Mouse (Mus musculus) heart, embryonic 12.5 days (tissue): ENCODE results near the gene Eif2ak3. TPM values are rescaled to one million over a fixed set of nuclear protein-coding genes. Genes with fewer than 3 reads are reported as not detected.
"Not testable (repeated sequence)": the region's sequence is repeated elsewhere in the genome, so short reads cannot be mapped to it uniquely, and the experiment has no call there.

ENCODE experiments used
- ATAC-seq: fragments of 200-750 bp; cut with Nextera tagmentation; 2 replicates; pipeline ENCODE4 v1.8.0; 2017; ENCODE audit warnings: moderate TSS enrichment, moderate library complexity; ENCODE audit not compliant: insufficient number of reproducible peaks, low FRiP score
- H3K27ac ChIP-seq: fragments of 300-500 bp; sonication (generic); 2 replicates; pipeline ENCODE4 v1.5.1; 2016; ENCODE audit warnings: mild to moderate bottlenecking, moderate library complexity; ENCODE audit not compliant: poor library complexity, severe bottlenecking
- H3K27me3 ChIP-seq: fragments of 300-500 bp; sonication (generic); replicated peaks from 2 replicates; pipeline ENCODE4 v1.6.1; 2016; ENCODE audit warnings: mild to moderate bottlenecking, moderate library complexity
- H3K36me3 ChIP-seq: fragments of 300-500 bp; sonication (generic); 2 replicates; pipeline ENCODE4 v1.6.1; 2016; ENCODE audit warnings: mild to moderate bottlenecking, moderate library complexity
- H3K4me1 ChIP-seq: fragments of 300-500 bp; sonication (generic); replicated peaks from 2 replicates; pipeline ENCODE4 v1.6.1; 2016; ENCODE audit warnings: mild to moderate bottlenecking
- H3K4me2 ChIP-seq: fragments of 300-500 bp; sonication (generic); 2 replicates; pipeline ENCODE4 v1.6.1; 2016; ENCODE audit warnings: mild to moderate bottlenecking, moderate library complexity
- H3K4me3 ChIP-seq: fragments of 300-500 bp; sonication (generic); 2 replicates; pipeline ENCODE4 v1.5.1; 2016; ENCODE audit warnings: mild to moderate bottlenecking
- H3K9ac ChIP-seq: fragments of 300-500 bp; sonication (generic); 2 replicates; pipeline ENCODE4 v1.6.1; 2016; ENCODE audit warnings: mild to moderate bottlenecking, moderate library complexity
- H3K9me3 ChIP-seq: fragments of 300-500 bp; sonication (generic); replicated peaks from 2 replicates; pipeline ENCODE4 v1.6.1; 2016; ENCODE audit warnings: mild to moderate bottlenecking, moderate library complexity
- WGBS: fragments of 180-500 bp; shearing (Covaris S2); methylation state at CpG from one replicate; pipeline ENCODE4 v1.1.7; 2016; 5-methylcytosine and 5-hydroxymethylcytosine counted together
- polyA plus RNA-seq: library from polyadenylated mRNA; unstranded; fragments of >200 nt; fragmentation: Nextera tagmentation; extraction: Ambion mirVana; gene quantifications from 2 replicates; pipeline ENCODE4 v1.2.1, GENCODE M21; 2016

Gene Eif2ak3
- polyA plus RNA-seq, 1 experiment from 2014 or later = 10.8 TPM

- Histone ChIP-seq H3K27me3 (no peaks in the 10 kb centered on the region), H3K36me3 (no peaks in the 10 kb centered on the region), H3K27ac (no peak overlapping the region), H3K9me3 (no peaks in the 10 kb centered on the region), H3K9ac (no peak overlapping the region), H3K4me2 (no peak overlapping the region), H3K4me3 (no peak overlapping the region), H3K4me1 (peaks cover 9% of the 10 kb centered on the region)
- ATAC-seq = no peak
- WGBS = 77% methylated on average over 18 of the region's 18 CpGs
These were observed 30.2 kb upstream of the Eif2ak3 start for GRCm38 (mm10) chr6:70813921-70814628.

DNA sequence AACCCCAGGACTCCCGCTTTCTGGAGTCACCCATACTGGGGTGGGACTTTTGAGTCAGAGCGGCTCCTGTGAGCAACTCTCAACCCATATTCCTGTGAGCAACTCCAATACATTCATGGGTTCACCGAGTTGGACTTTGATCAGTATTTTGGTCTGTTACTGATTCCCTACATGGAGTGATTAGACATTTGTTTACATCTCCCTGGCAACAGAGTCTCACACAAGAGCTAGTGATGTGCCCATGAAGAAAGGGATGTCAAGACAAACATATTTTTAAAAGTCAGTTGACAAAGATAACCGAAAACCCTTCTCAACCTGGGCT is 29.7 kb upstream of the Eif2ak3 start:
- no peak for ATAC-seq
- H3K4me1 ChIP-seq = peaks cover 9% of the 10 kb centered on the region
- H3K36me3 ChIP-seq = no peaks in the 10 kb centered on the region
- no peak overlapping the region for H3K27ac ChIP-seq
- no peak overlapping the region for H3K4me3 ChIP-seq
- no peaks in the 10 kb centered on the region for H3K9me3 ChIP-seq
- H3K4me2 ChIP-seq = no peak overlapping the region
- 78% methylated on average over 4 of the region's 4 CpGs for WGBS
- H3K27me3 ChIP-seq = no peaks in the 10 kb centered on the region
- H3K9ac ChIP-seq = no peak overlapping the region

DNA sequence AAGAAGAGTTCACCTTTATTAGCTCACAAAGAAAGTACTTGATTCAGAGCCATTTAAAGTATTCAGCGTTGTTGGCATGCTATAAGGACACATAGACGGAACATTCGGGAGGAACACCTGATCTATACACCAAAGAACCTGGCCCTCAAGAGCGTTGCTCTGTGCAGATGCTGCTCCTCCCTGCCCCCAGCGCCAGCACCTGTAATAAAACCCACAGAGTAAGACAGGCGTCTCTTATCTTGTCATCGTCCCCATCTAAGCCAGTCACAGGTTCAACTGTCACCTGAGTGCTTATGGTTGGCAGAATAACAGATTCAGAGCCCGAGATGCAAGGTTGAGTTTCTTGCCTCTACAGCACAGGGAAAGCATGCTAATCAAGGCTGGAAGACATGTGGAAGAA is 28.8 kb upstream of the Eif2ak3 start:
- no peaks in the 10 kb centered on the region for H3K27me3 ChIP-seq
- no peak for ATAC-seq
- WGBS = 81% methylated on average over 8 of the region's 8 CpGs
- H3K4me3 ChIP-seq = no peak overlapping the region
- H3K9me3 ChIP-seq = no peaks in the 10 kb centered on the region
- no peak overlapping the region for H3K9ac ChIP-seq
- H3K4me2 ChIP-seq = no peak overlapping the region
- H3K4me1 ChIP-seq = peaks cover 9% of the 10 kb centered on the region
- H3K27ac ChIP-seq = no peak overlapping the region
- H3K36me3 ChIP-seq = no peaks in the 10 kb centered on the region

GRCm38 (mm10) chr6:70821566-70821965 is 22.7 kb upstream of the Eif2ak3 start:
- H3K27ac ChIP-seq = peak overlapping the region; percentile 76
- no peaks in the 10 kb centered on the region for H3K36me3 ChIP-seq
- no peaks in the 10 kb centered on the region for H3K9me3 ChIP-seq
- no peak overlapping the region for H3K9ac ChIP-seq
- H3K27me3 ChIP-seq = no peaks in the 10 kb centered on the region
- 62% methylated on average over 2 of the region's 2 CpGs for WGBS
- peaks cover 23% of the 10 kb centered on the region for H3K4me1 ChIP-seq
- no peak overlapping the region for H3K4me3 ChIP-seq
- no peak overlapping the region for H3K4me2 ChIP-seq
- ATAC-seq = no peak

GRCm38 (mm10) chr6:70822386-70822910 is 21.9 kb upstream of the Eif2ak3 start:
- H3K36me3 ChIP-seq = no peaks in the 10 kb centered on the region
- no peak overlapping the region for H3K4me2 ChIP-seq
- no peak overlapping the region for H3K4me3 ChIP-seq
- no peaks in the 10 kb centered on the region for H3K9me3 ChIP-seq
- WGBS = 47% methylated on average over 5 of the region's 5 CpGs
- no peaks in the 10 kb centered on the region for H3K27me3 ChIP-seq
- peaks cover 23% of the 10 kb centered on the region for H3K4me1 ChIP-seq
- H3K27ac ChIP-seq = peak overlapping the region; percentile 73; the same call in 1 of the 2 replicates
- H3K9ac ChIP-seq = no peak overlapping the region
- no peak for ATAC-seq

DNA sequence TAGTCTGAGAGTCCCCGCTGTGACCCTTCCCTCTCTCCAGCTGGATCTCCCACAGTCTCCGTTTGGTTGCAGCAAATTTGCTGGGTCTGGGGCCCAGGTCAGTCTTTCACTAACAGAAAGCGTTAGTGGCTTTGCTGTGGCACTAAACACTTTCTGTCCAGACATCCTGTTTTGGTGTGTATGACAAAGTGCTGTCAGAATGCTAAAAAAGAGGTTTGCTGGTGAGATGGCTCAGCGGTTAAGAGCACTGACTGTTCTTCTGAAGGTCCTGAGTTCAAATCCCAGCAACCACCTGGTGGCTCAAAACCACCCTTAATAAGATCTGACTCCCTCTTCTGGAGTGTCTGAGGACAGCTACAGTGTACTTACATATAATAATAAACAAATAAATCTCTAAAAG is 21.0 kb upstream of the Eif2ak3 start:
- not testable (repeated sequence) for H3K36me3 ChIP-seq, H3K27me3 ChIP-seq, H3K4me3 ChIP-seq, H3K4me2 ChIP-seq, H3K9ac ChIP-seq, H3K9me3 ChIP-seq, ATAC-seq
- Histone ChIP-seq H3K4me1 (peaks cover 23% of the 10 kb centered on the region), H3K27ac (peak overlapping the region; percentile 37; the same call in 1 of the 2 replicates)
- WGBS = 80% methylated on average over 4 of the region's 4 CpGs

DNA sequence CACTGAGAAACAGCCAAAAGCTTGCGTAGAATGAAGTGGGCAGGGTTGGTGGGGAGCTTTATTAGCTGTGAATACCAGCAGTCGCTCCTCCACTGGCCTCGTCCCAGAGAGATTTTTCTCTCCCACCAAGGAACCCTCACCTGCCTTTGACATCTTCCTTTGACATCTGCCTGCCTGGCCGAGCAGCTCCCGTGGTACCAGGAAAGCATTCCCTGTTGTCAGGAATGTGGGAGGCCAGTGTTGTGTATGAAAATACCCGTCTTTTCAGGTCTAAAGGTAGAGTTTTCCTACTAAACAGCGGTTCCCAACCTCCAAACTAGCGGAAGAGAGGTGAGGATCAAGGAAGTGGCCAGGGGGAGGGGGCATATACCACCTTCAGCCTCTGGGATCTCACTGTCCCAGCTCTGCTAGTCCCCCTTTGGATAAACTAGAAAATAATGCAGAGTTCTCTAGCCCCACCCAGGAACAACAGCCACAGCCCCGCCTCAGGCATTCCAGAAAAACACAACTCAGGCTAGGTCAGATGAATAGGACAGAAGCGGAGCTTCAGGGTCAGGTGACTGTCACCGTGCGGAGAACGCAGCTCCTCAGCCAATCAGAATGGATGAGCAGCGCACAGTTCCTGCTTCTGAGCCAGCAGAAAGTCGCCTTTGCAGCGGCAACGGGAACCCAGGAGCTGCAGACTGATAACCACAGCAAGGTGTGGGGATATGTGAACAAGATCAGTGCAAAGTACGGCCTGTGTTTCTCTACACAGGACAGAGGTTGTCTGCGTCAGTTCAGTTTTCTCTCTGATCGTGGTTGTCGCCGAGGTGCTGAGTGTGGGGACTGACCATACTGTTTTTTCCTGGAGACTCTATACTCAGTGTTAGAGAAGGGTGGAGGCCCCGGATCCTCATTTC is 20.0 kb upstream of the Eif2ak3 start:
- 8% methylated on average over 23 of the region's 23 CpGs for WGBS
- peak overlapping the region; percentile 83 for H3K27ac ChIP-seq
- peak; percentile 97 for ATAC-seq

DNA sequence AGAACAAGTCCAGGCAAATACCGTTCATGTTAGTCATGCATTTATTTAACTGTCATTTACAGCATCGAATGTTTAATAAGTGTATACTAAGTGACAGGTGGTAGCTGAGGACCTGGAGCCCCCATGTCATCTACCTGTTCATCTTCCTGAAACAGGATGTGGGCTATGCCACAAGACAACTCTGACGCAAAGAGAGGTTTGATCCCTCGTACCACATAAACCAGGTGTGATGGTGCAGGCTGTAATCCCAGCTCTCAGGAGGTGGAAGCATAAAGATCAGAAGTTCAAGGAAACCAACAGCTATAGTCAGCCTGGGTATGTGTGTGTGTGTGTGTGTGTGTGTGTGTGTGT is 19.4 kb upstream of the Eif2ak3 start:
- ATAC-seq = no peak
- Histone ChIP-seq H3K36me3 (no peaks in the 10 kb centered on the region), H3K27ac (peak overlapping the region; percentile 83; the same call in 1 of the 2 replicates), H3K27me3 (no peaks in the 10 kb centered on the region), H3K4me1 (peaks cover 23% of the 10 kb centered on the region), H3K9me3 (no peaks in the 10 kb centered on the region), H3K9ac (peak overlapping the region; percentile 64; the same call in 1 of the 2 replicates), H3K4me3 (peak overlapping the region; percentile 45), H3K4me2 (peak overlapping the region; percentile 79)
- WGBS = 41% methylated on average over 4 of the region's 4 CpGs

More for the DNA sequence above, 20.0 kb upstream of the Eif2ak3 start:
- H3K4me3 ChIP-seq = peak overlapping the region; percentile 45
- peak overlapping the region; percentile 64 for H3K9ac ChIP-seq
- H3K4me1 ChIP-seq = peaks cover 23% of the 10 kb centered on the region
- no peaks in the 10 kb centered on the region for H3K36me3 ChIP-seq
- H3K9me3 ChIP-seq = no peaks in the 10 kb centered on the region
- H3K4me2 ChIP-seq = peak overlapping the region; percentile 79
- H3K27me3 ChIP-seq = no peaks in the 10 kb centered on the region

GRCm38 (mm10) chr6:70829451-70829850 is 14.9 kb upstream of the Eif2ak3 start:
- no peaks in the 10 kb centered on the region for H3K9me3 ChIP-seq
- H3K4me3 ChIP-seq = no peak overlapping the region
- no peak overlapping the region for H3K9ac ChIP-seq
- no peaks in the 10 kb centered on the region for H3K27me3 ChIP-seq
- WGBS = 38% methylated on average over 2 of the region's 2 CpGs
- no peak overlapping the region for H3K27ac ChIP-seq
- no peak for ATAC-seq
- no peaks in the 10 kb centered on the region for H3K36me3 ChIP-seq
- H3K4me2 ChIP-seq = no peak overlapping the region
- H3K4me1 ChIP-seq = peaks cover 12% of the 10 kb centered on the region; the same call in 1 of the 2 replicates

GRCm38 (mm10) chr6:70830552-70830951 is 13.8 kb upstream of the Eif2ak3 start:
- 67% methylated on average over 3 of the region's 3 CpGs for WGBS
- no peak overlapping the region for H3K27ac ChIP-seq
- no peak overlapping the region for H3K4me3 ChIP-seq
- ATAC-seq = no peak
- no peaks in the 10 kb centered on the region for H3K27me3 ChIP-seq
- H3K9ac ChIP-seq = no peak overlapping the region
- no peak overlapping the region for H3K4me2 ChIP-seq
- no peaks in the 10 kb centered on the region for H3K9me3 ChIP-seq
- peaks cover 12% of the 10 kb centered on the region; the same call in 1 of the 2 replicates for H3K4me1 ChIP-seq
- no peaks in the 10 kb centered on the region for H3K36me3 ChIP-seq

GRCm38 (mm10) chr6:70831179-70831839 is 13.0 kb upstream of the Eif2ak3 start:
- no peaks in the 10 kb centered on the region for H3K36me3 ChIP-seq
- WGBS = 58% methylated on average over 10 of the region's 10 CpGs
- H3K9me3 ChIP-seq = no peaks in the 10 kb centered on the region
- no peak overlapping the region for H3K27ac ChIP-seq
- H3K9ac ChIP-seq = no peak overlapping the region
- H3K4me3 ChIP-seq = no peak overlapping the region
- no peak for ATAC-seq
- H3K4me2 ChIP-seq = no peak overlapping the region
- H3K4me1 ChIP-seq = peaks cover 12% of the 10 kb centered on the region; the same call in 1 of the 2 replicates
- H3K27me3 ChIP-seq = no peaks in the 10 kb centered on the region
